In genomic region chr4:134061166-134061830, GRCm38 (mm10) we compare ENCODE assay signal across 14 mouse cellular contexts. TPM values are rescaled to one million over a fixed set of nuclear protein-coding genes. Genes with fewer than 3 reads are reported as not detected.
A peak's percentile ranks its signal among the peaks of the same experiment; 100 is the strongest.
DNase-seq lines count a peak whose midpoint lies in the region; ATAC-seq and TF ChIP-seq lines count a peak whose summit lies in the region.
"Had no signal": no experiment of that assay in that cellular context is flagged by ENCODE, and none has a peak within 500 bp of the region (broad histone marks: within the 10 kb centered on the region; RNA-seq: fewer than 3 reads in every experiment).

No protein-coding gene starts in this region.

- ATAC-seq in liver, embryonic 12.5 days = no peak
- no peak for ATAC-seq in G1E (ENCODE audit: extremely low read depth, insufficient number of reproducible peaks, low FRiP score, poor library complexity, severe bottlenecking)
- peak; percentile 69 for ATAC-seq in intestine, postnatal 0 days
- no peak for ATAC-seq in megakaryocyte-erythroid progenitor cell, adult 5-6 weeks (replicated peaks; ENCODE audit: low FRiP score, low TSS enrichment, poor library complexity, severe bottlenecking)
- no peak for ATAC-seq in heart, embryonic 12.5 days (ENCODE audit: insufficient number of reproducible peaks, low FRiP score)

- no peak for TF ChIP-seq CTCF in liver, adult 2 months (IDR thresholded peaks at IDR 0.05; ENCODE audit: low read depth, low read length)
- TF ChIP-seq CTCF in G1E (IDR thresholded peaks at IDR 0.05; ENCODE audit: low read depth, low read length) = no peak
- TF ChIP-seq CTCF in intestine, postnatal 0 days (IDR thresholded peaks at IDR 0.05; ENCODE audit: low read depth) = no peak

- TF ChIP-seq POLR2A in liver, adult 2 months (IDR thresholded peaks at IDR 0.05; ENCODE audit: extremely low read depth, insufficient read depth, low read length) = no peak

- H3K4me2 ChIP-seq in liver, embryonic 12.5 days = no peak overlapping the region
- H3K4me2 ChIP-seq in intestine, postnatal 0 days (replicated peaks; ENCODE audit: low read depth) = peak overlapping the region; percentile 48
- H3K4me2 ChIP-seq in heart, embryonic 12.5 days = no peak overlapping the region

- H3K9ac ChIP-seq in liver, adult 2 months (ENCODE audit: low read depth, low read length) = no peak overlapping the region
- no peak overlapping the region for H3K9ac ChIP-seq in liver, embryonic 12.5 days
- H3K9ac ChIP-seq in intestine, postnatal 0 days (ENCODE audit: low read depth, low read length) = no peak overlapping the region; the same call in 1 of the 2 replicates
- H3K9ac ChIP-seq in heart, embryonic 12.5 days = no peak overlapping the region
- H3K9ac ChIP-seq: liver, embryonic 15.5 days had no signal

- H3K27me3 ChIP-seq in liver, adult 2 months (ENCODE audit: control insufficient read depth, insufficient read depth, low read length) = no peaks in the 10 kb centered on the region
- H3K27me3 ChIP-seq in liver, embryonic 12.5 days (replicated peaks) = peaks cover 48% of the 10 kb centered on the region
- H3K27me3 ChIP-seq in G1E (ENCODE audit: insufficient read depth, low read length) = peaks cover 38% of the 10 kb centered on the region
- H3K27me3 ChIP-seq in intestine, postnatal 0 days (replicated peaks; ENCODE audit: control insufficient read depth, insufficient read depth, low read length) = no peaks in the 10 kb centered on the region
- peaks cover 68% of the 10 kb centered on the region for H3K27me3 ChIP-seq in heart, embryonic 12.5 days (replicated peaks)

- DNase-seq in liver, adult 2 months (ENCODE audit: extremely low read depth, low read depth, low spot score) = peak; percentile 46
- DNase-seq in G1E (ENCODE audit: low spot score) = no peak
- peak; percentile 73 for DNase-seq in thymus, postnatal 25 days
- DNase-seq in gastrocnemius, postnatal 25 days = no peak
- DNase-seq: cerebellum, adult 11 months had no signal

- no peaks in the 10 kb centered on the region for H3K79me2 ChIP-seq in liver, adult 2 months (ENCODE audit: control insufficient read depth, insufficient read depth, low read length)

- no peak overlapping the region for H3K4me3 ChIP-seq in liver, adult 2 months (ENCODE audit: insufficient read depth, low read depth, low read length)
- no peak overlapping the region for H3K4me3 ChIP-seq in liver, embryonic 12.5 days
- H3K4me3 ChIP-seq in G1E (ENCODE audit: low read depth, low read length) = peak overlapping the region; percentile 50; the same call in 1 of the 2 replicates
- no peak overlapping the region for H3K4me3 ChIP-seq in intestine, postnatal 0 days (ENCODE audit: low read depth, low read length)
- H3K4me3 ChIP-seq in heart, embryonic 12.5 days = no peak overlapping the region
- H3K4me3 ChIP-seq: left cerebral cortex, adult 2 months; liver, embryonic 15.5 days had no signal

- no peaks in the 10 kb centered on the region; the same call in 1 of the 2 replicates for H3K4me1 ChIP-seq in liver, adult 2 months (ENCODE audit: control insufficient read depth, insufficient read depth, low read length)
- peaks cover 29% of the 10 kb centered on the region for H3K4me1 ChIP-seq in liver, embryonic 12.5 days
- peaks cover 50% of the 10 kb centered on the region for H3K4me1 ChIP-seq in G1E (ENCODE audit: insufficient read depth, low read depth, low read length)
- H3K4me1 ChIP-seq in intestine, postnatal 0 days (replicated peaks; ENCODE audit: control insufficient read depth, insufficient read depth, low read length) = peaks cover 5% of the 10 kb centered on the region; the same call in 1 of the 2 replicates
- H3K4me1 ChIP-seq in heart, embryonic 12.5 days (replicated peaks) = peaks cover 12% of the 10 kb centered on the region; the same call in 1 of the 2 replicates

- WGBS in liver, adult 2 months = 68% methylated on average over 18 of the region's 18 CpGs
- 50% methylated on average over 18 of the region's 18 CpGs for WGBS in liver, embryonic 12.5 days (ENCODE audit: insufficient replicate concordance)
- WGBS in intestine, postnatal 0 days = 26% methylated on average over 18 of the region's 18 CpGs
- 51% methylated on average over 18 of the region's 18 CpGs for WGBS in heart, embryonic 12.5 days

- H3K36me3 ChIP-seq in liver, adult 2 months (ENCODE audit: control insufficient read depth, insufficient read depth, low read length) = no peaks in the 10 kb centered on the region
- H3K36me3 ChIP-seq in liver, embryonic 12.5 days = no peaks in the 10 kb centered on the region
- no peaks in the 10 kb centered on the region for H3K36me3 ChIP-seq in G1E (replicated peaks)
- H3K36me3 ChIP-seq in intestine, postnatal 0 days (ENCODE audit: control insufficient read depth, insufficient read depth) = no peaks in the 10 kb centered on the region
- H3K36me3 ChIP-seq in heart, embryonic 12.5 days = no peaks in the 10 kb centered on the region
- H3K36me3 ChIP-seq: liver, embryonic 15.5 days had no signal

- H3K9me3 ChIP-seq in liver, embryonic 12.5 days (replicated peaks) = no peaks in the 10 kb centered on the region
- H3K9me3 ChIP-seq in G1E (replicated peaks) = no peaks in the 10 kb centered on the region
- no peaks in the 10 kb centered on the region for H3K9me3 ChIP-seq in intestine, postnatal 0 days (ENCODE audit: control insufficient read depth)
- no peaks in the 10 kb centered on the region for H3K9me3 ChIP-seq in heart, embryonic 12.5 days (replicated peaks)
- H3K9me3 ChIP-seq: liver, embryonic 15.5 days had no signal

- 0 out of 2 replicates have a peak overlapping the region, but pooled peaks have one; percentile 38 for H3K27ac ChIP-seq in liver, adult 2 months (replicated peaks; ENCODE audit: insufficient read depth, low read depth, low read length)
- no peak overlapping the region for H3K27ac ChIP-seq in liver, embryonic 12.5 days
- H3K27ac ChIP-seq in intestine, postnatal 0 days (ENCODE audit: low read depth, low read length) = peak overlapping the region; percentile 92
- no peak overlapping the region for H3K27ac ChIP-seq in heart, embryonic 12.5 days (ENCODE audit: poor library complexity, severe bottlenecking)
- H3K27ac ChIP-seq: left cerebral cortex, adult 2 months; liver, embryonic 15.5 days had no signal

RNA-seq across cellular contexts. Expression of gene Crybg2, which starts 0.7 kb away (rescaled TPM):
- total RNA-seq in liver, adult 2 months (2014; rRNA removed) = 0.94 and 1.4 TPM in 2 replicates
- 0.42 and 1.6 TPM in 2 replicates for polyA plus RNA-seq in liver, adult 2 months (2012; rRNA removed)
- polyA plus RNA-seq in liver, embryonic 12.5 days (2016; fragmentation: Nextera tagmentation; extraction: Ambion mirVana) = 0.71 and 0.82 TPM in 2 replicates
- total RNA-seq in G1E (2014; fragmentation: Nextera tagmentation) = 0.29 TPM in 1 of 2 replicates, not detected in the other
- total RNA-seq in G1E (2017) = 0.12 and 0.60 TPM in 2 replicates
- 0.46 and 0.83 TPM in 2 replicates for polyA plus RNA-seq in G1E (2012)
- 17.9 and 22.5 TPM in 2 replicates for polyA plus RNA-seq in intestine, postnatal 0 days (2015; fragmentation: Nextera tagmentation; extraction: Ambion mirVana)
- total RNA-seq in megakaryocyte-erythroid progenitor cell, adult 5-6 weeks (2014; fragmentation: Nextera tagmentation) = 0.55 TPM in 1 of 2 replicates, not detected in the other
- 0.09 TPM in 1 of 2 replicates, not detected in the other for total RNA-seq in megakaryocyte-erythroid progenitor cell, adult 5-6 weeks (2017)
- not detected for total RNA-seq in gastrocnemius, postnatal 25 days (2021)
- 0.41 and 0.51 TPM in 2 replicates for polyA plus RNA-seq in heart, embryonic 12.5 days (2016; fragmentation: Nextera tagmentation; extraction: Ambion mirVana)
- total RNA-seq: heart, postnatal 25 days had no signal

RNA-seq across cellular contexts. Expression of gene Zfp683, which starts 7.7 kb away (rescaled TPM):
- not detected in 2 replicates for total RNA-seq in liver, adult 2 months (2014; rRNA removed)
- 0.55 and 1.0 TPM in 2 replicates for polyA plus RNA-seq in liver, adult 2 months (2012; rRNA removed)
- polyA plus RNA-seq in liver, embryonic 12.5 days (2016; fragmentation: Nextera tagmentation; extraction: Ambion mirVana) = not detected in 2 replicates
- total RNA-seq in G1E (2014; fragmentation: Nextera tagmentation) = not detected in 2 replicates
- not detected in 2 replicates for total RNA-seq in G1E (2017)
- polyA plus RNA-seq in G1E (2012) = not detected in 2 replicates
- not detected in 2 replicates for polyA plus RNA-seq in intestine, postnatal 0 days (2015; fragmentation: Nextera tagmentation; extraction: Ambion mirVana)
- total RNA-seq in megakaryocyte-erythroid progenitor cell, adult 5-6 weeks (2014; fragmentation: Nextera tagmentation) = not detected in 2 replicates
- total RNA-seq in megakaryocyte-erythroid progenitor cell, adult 5-6 weeks (2017) = not detected in 2 replicates
- not detected for total RNA-seq in gastrocnemius, postnatal 25 days (2021)
- not detected in 2 replicates for polyA plus RNA-seq in heart, embryonic 12.5 days (2016; fragmentation: Nextera tagmentation; extraction: Ambion mirVana)
- total RNA-seq: gastrocnemius, adult 18-20 months; heart, postnatal 25 days; left cerebral cortex, adult 2 months had no signal
- polyA plus RNA-seq: embryonic facial prominence, embryonic 14.5 days; liver, embryonic 15.5 days had no signal

RNA-seq across cellular contexts. Expression of gene Cd52, which starts 33.6 kb away (rescaled TPM):
- total RNA-seq in liver, adult 2 months (2014; rRNA removed) = 20.0 and 26.8 TPM in 2 replicates
- 7.6 and 10.4 TPM in 2 replicates for polyA plus RNA-seq in liver, adult 2 months (2012; rRNA removed)
- polyA plus RNA-seq in liver, embryonic 12.5 days (2016; fragmentation: Nextera tagmentation; extraction: Ambion mirVana) = 18.5 and 21.5 TPM in 2 replicates
- 1.7 and 2.0 TPM in 2 replicates for total RNA-seq in G1E (2014; fragmentation: Nextera tagmentation)
- total RNA-seq in G1E (2017) = 17.5 and 21.1 TPM in 2 replicates
- polyA plus RNA-seq in G1E (2012) = 1.0 and 1.3 TPM in 2 replicates
- 28.7 and 31.2 TPM in 2 replicates for polyA plus RNA-seq in intestine, postnatal 0 days (2015; fragmentation: Nextera tagmentation; extraction: Ambion mirVana)
- 34.9 and 43.4 TPM in 2 replicates for total RNA-seq in megakaryocyte-erythroid progenitor cell, adult 5-6 weeks (2014; fragmentation: Nextera tagmentation)
- 36.8 and 45.6 TPM in 2 replicates for total RNA-seq in megakaryocyte-erythroid progenitor cell, adult 5-6 weeks (2017)
- total RNA-seq in gastrocnemius, postnatal 25 days (2021) = 1 to 10 TPM in 1 of 2 experiments, under 1 TPM in 1; 0.61 to 1.2 TPM
- polyA plus RNA-seq in heart, embryonic 12.5 days (2016; fragmentation: Nextera tagmentation; extraction: Ambion mirVana) = 4.3 and 5.7 TPM in 2 replicates

RNA-seq across cellular contexts. Expression of gene Ubxn11, which starts 41.1 kb away (rescaled TPM):
- total RNA-seq in liver, adult 2 months (2014; rRNA removed) = 0.09 and 0.34 TPM in 2 replicates
- 0.66 and 1.2 TPM in 2 replicates for polyA plus RNA-seq in liver, adult 2 months (2012; rRNA removed)
- 3.4 and 3.7 TPM in 2 replicates for polyA plus RNA-seq in liver, embryonic 12.5 days (2016; fragmentation: Nextera tagmentation; extraction: Ambion mirVana)
- 6.0 and 13.8 TPM in 2 replicates for total RNA-seq in G1E (2014; fragmentation: Nextera tagmentation)
- total RNA-seq in G1E (2017) = 3.4 and 3.9 TPM in 2 replicates
- polyA plus RNA-seq in G1E (2012) = 11.3 and 13.2 TPM in 2 replicates
- polyA plus RNA-seq in intestine, postnatal 0 days (2015; fragmentation: Nextera tagmentation; extraction: Ambion mirVana) = 0.88 and 1.5 TPM in 2 replicates
- total RNA-seq in megakaryocyte-erythroid progenitor cell, adult 5-6 weeks (2014; fragmentation: Nextera tagmentation) = 17.9 and 21.8 TPM in 2 replicates
- total RNA-seq in megakaryocyte-erythroid progenitor cell, adult 5-6 weeks (2017) = 5.2 and 7.7 TPM in 2 replicates
- total RNA-seq in gastrocnemius, postnatal 25 days (2021) = 1 to 10 TPM; 1.0 to 1.3 TPM
- 2.2 and 2.7 TPM in 2 replicates for polyA plus RNA-seq in heart, embryonic 12.5 days (2016; fragmentation: Nextera tagmentation; extraction: Ambion mirVana)

RNA-seq across cellular contexts. Expression of gene Lin28a, which starts 42.7 kb away (rescaled TPM):
- not detected in 2 replicates for total RNA-seq in liver, adult 2 months (2014; rRNA removed)
- polyA plus RNA-seq in liver, adult 2 months (2012; rRNA removed) = not detected in 2 replicates
- 4.2 and 5.8 TPM in 2 replicates for polyA plus RNA-seq in liver, embryonic 12.5 days (2016; fragmentation: Nextera tagmentation; extraction: Ambion mirVana)
- total RNA-seq in G1E (2014; fragmentation: Nextera tagmentation) (not detected in 2 replicates), G1E (2017) (0.06 and 0.11 TPM in 2 replicates)
- polyA plus RNA-seq in G1E (2012) = not detected in 2 replicates
- not detected in 2 replicates for polyA plus RNA-seq in intestine, postnatal 0 days (2015; fragmentation: Nextera tagmentation; extraction: Ambion mirVana)
- not detected in 2 replicates for total RNA-seq in megakaryocyte-erythroid progenitor cell, adult 5-6 weeks (2014; fragmentation: Nextera tagmentation)
- total RNA-seq in megakaryocyte-erythroid progenitor cell, adult 5-6 weeks (2017) = 0.23 TPM in 1 of 2 replicates, not detected in the other
- total RNA-seq in gastrocnemius, postnatal 25 days (2021) = under 1 TPM; 0.24 to 0.49 TPM
- polyA plus RNA-seq in heart, embryonic 12.5 days (2016; fragmentation: Nextera tagmentation; extraction: Ambion mirVana) = 0.64 and 0.99 TPM in 2 replicates
- total RNA-seq: heart, postnatal 25 days; left cerebral cortex, adult 2 months had no signal
- polyA plus RNA-seq: embryonic facial prominence, embryonic 14.5 days had no signal

Comparison
In these comparisons a context has a peak if more than half of its experiments do, and no peak if none do; other contexts are left out.
1. H3K27ac ChIP-seq: peak in liver, adult 2 months (single experiment) and intestine, postnatal 0 days (single experiment); none in liver, embryonic 12.5 days (single experiment) and heart, embryonic 12.5 days (single experiment).
2. DNase-seq: peak in liver, adult 2 months (single experiment) and thymus, postnatal 25 days (single experiment); none in G1E (single experiment) and gastrocnemius, postnatal 25 days (single experiment).